Mouse (Mus musculus) lung, adult 2 months (tissue): ENCODE data around the gene Lbp. TPM values are rescaled to one million over a fixed set of nuclear protein-coding genes. Genes with fewer than 3 reads are reported as not detected.
A peak's percentile ranks its signal among the peaks of the same experiment; 100 is the strongest.

Source experiments
- DNase-seq: peaks from one replicate; pipeline ENCODE4 v3.0.0; 2022
- H3K4me1 ChIP-seq: fragments of 200-500 bp; 2 replicates; pipeline ENCODE4 v1.6.1; 2011; ENCODE audit warnings: low read length; ENCODE audit not compliant: control insufficient read depth, insufficient read depth
- H3K4me3 ChIP-seq: fragments of 200-500 bp; replicated peaks from 2 replicates; pipeline ENCODE3; 2011; ENCODE audit warnings: low read depth, mild to moderate bottlenecking, control low read depth, low read length; ENCODE audit errors: extremely low read depth
- CTCF ChIP-seq: fragments of 200-500 bp; IDR thresholded peaks from 2 replicates; pipeline ENCODE4 v1.5.1; 2011; ENCODE audit warnings: mild to moderate bottlenecking, low read length, control low read depth; ENCODE audit not compliant: insufficient read depth
- POLR2A ChIP-seq: fragments of 200-500 bp; IDR thresholded peaks from 2 replicates; pipeline ENCODE4 v1.6.1; 2011; ENCODE audit warnings: low read depth, mild to moderate bottlenecking, control low read depth, low read length, borderline replicate concordance; ENCODE audit errors: extremely low read depth
- WGBS: fragments of 180-500 bp; shearing (Covaris S2); methylation state at CpG from one replicate; pipeline ENCODE4 v1.1.7; 2018; 5-methylcytosine and 5-hydroxymethylcytosine counted together
- polyA plus RNA-seq: library from polyadenylated mRNA; depleted of rRNA; stranded (reverse); fragments of >200 nt; gene quantifications from 2 replicates; pipeline ENCODE4 v1.2.3, GENCODE M21; 2012; rRNA removed

Gene Lbp
- 95.4 and 110 TPM in 2 replicates for polyA plus RNA-seq

GRCm38 (mm10) chr2:158305948-158306695 is at the start of gene Lbp:
Gene Lbp (plus strand): TSS chr2:158306493.
- peak; percentile 72 for DNase-seq
- TF ChIP-seq POLR2A (peak; percentile 75; the same call in 1 of the 2 replicates), CTCF (no peak)
- 7% methylated on average over 13 of the region's 13 CpGs for WGBS
- Histone ChIP-seq H3K4me1 (peaks cover 20% of the 10 kb centered on the region), H3K4me3 (peak within 1 kb of the TSS; percentile 51)

GRCm38 (mm10) chr2:158256894-158257293 is 49.4 kb upstream of the Lbp start:
- TF ChIP-seq CTCF (no peak), POLR2A (no peak)
- no peak for DNase-seq
- Histone ChIP-seq H3K4me3 (no peak overlapping the region), H3K4me1 (no peaks in the 10 kb centered on the region)
- WGBS: 16% methylated on average over 5 of the region's 5 CpGs

- TF ChIP-seq POLR2A (no peak), CTCF (no peak)
- WGBS: 59% methylated on average over 18 of the region's 18 CpGs
- DNase-seq: no peak
- H3K4me1 ChIP-seq: no peaks in the 10 kb centered on the region
- no peak within 1 kb of the TSS for H3K4me3 ChIP-seq
Measured at GRCm38 (mm10) chr2:158258005-158258418, 48.3 kb upstream of the Lbp start, which contains the start of gene Bpi. Gene Bpi (plus strand): TSS chr2:158258094.

- peak; percentile 73 for DNase-seq
- TF ChIP-seq POLR2A (no peak), CTCF (peak; percentile 81)
- Histone ChIP-seq H3K4me3 (no peak overlapping the region), H3K4me1 (no peaks in the 10 kb centered on the region)
- 14% methylated on average over 12 of the region's 12 CpGs for WGBS
Measured at GRCm38 (mm10) chr2:158258781-158259180, 47.5 kb upstream of the Lbp start.

- Histone ChIP-seq H3K4me3 (no peak overlapping the region), H3K4me1 (no peaks in the 10 kb centered on the region)
- 62% methylated on average over 8 of the region's 8 CpGs for WGBS
- DNase-seq: no peak
- TF ChIP-seq CTCF (no peak), POLR2A (no peak)
Measured at GRCm38 (mm10) chr2:158259498-158259897, 46.8 kb upstream of the Lbp start.

- Histone ChIP-seq H3K4me3 (no peak overlapping the region), H3K4me1 (no peaks in the 10 kb centered on the region)
- 81% methylated on average over 3 of the region's 3 CpGs for WGBS
- TF ChIP-seq CTCF: no peak
- no peak for TF ChIP-seq POLR2A
- DNase-seq: no peak
Measured at GRCm38 (mm10) chr2:158264877-158265276, 41.4 kb upstream of the Lbp start.

GRCm38 (mm10) chr2:158270017-158270416 is 36.3 kb upstream of the Lbp start:
- TF ChIP-seq CTCF: no peak
- no peak for TF ChIP-seq POLR2A
- H3K4me1 ChIP-seq: no peaks in the 10 kb centered on the region
- 87% methylated on average over 8 of the region's 8 CpGs for WGBS
- no peak overlapping the region for H3K4me3 ChIP-seq
- no peak for DNase-seq

GRCm38 (mm10) chr2:158273646-158274045 is 32.6 kb upstream of the Lbp start:
- TF ChIP-seq CTCF: no peak
- no peak for TF ChIP-seq POLR2A
- Histone ChIP-seq H3K4me3 (no peak overlapping the region), H3K4me1 (no peaks in the 10 kb centered on the region)
- 12% methylated on average over 2 of the region's 2 CpGs for WGBS
- DNase-seq: no peak

GRCm38 (mm10) chr2:158275349-158275748 is 30.9 kb upstream of the Lbp start:
- H3K4me1 ChIP-seq: no peaks in the 10 kb centered on the region
- TF ChIP-seq POLR2A (no peak), CTCF (no peak)
- 93% methylated on average over 3 of the region's 3 CpGs for WGBS

GRCm38 (mm10) chr2:158275811-158276210 is 30.5 kb upstream of the Lbp start:
- DNase-seq: no peak
- WGBS: 75% methylated on average over 4 of the region's 4 CpGs
- no peak overlapping the region for H3K4me3 ChIP-seq
- no peak for TF ChIP-seq CTCF
- no peak for TF ChIP-seq POLR2A
- no peaks in the 10 kb centered on the region for H3K4me1 ChIP-seq

More at GRCm38 (mm10) chr2:158275349-158275748, 30.9 kb upstream of the Lbp start:
- DNase-seq: no peak
- no peak overlapping the region for H3K4me3 ChIP-seq
